Mouse (Mus musculus): ENCODE data around the gene Mapt.
"Not testable (repeated sequence)": the region's sequence is repeated elsewhere in the genome, so short reads cannot be mapped to it uniquely, and the experiment has no call there.

The Mapt gene

DNA sequence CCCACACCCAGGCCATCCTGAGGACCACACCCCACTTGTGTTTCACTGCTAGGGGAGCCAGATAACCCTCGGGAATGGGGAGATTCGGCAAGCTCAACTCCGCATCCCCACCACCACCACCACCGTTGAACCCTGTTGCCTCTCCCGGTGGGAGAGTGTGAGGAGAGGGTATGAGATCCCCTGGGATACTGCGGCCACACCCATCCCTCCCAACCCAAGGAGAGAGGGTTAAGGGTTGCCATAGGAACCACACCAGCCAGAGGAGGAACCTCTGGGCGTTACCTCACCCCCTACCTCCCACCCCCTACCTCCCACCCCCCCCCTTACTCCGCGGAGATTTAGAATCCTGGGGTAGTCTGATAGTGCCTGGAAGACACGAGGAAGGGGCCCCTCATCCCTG is 1.9 kb downstream of the Mapt start:
- no peak for DNase-seq (ENCODE audit: low spot score in 2 of 2)

DNA sequence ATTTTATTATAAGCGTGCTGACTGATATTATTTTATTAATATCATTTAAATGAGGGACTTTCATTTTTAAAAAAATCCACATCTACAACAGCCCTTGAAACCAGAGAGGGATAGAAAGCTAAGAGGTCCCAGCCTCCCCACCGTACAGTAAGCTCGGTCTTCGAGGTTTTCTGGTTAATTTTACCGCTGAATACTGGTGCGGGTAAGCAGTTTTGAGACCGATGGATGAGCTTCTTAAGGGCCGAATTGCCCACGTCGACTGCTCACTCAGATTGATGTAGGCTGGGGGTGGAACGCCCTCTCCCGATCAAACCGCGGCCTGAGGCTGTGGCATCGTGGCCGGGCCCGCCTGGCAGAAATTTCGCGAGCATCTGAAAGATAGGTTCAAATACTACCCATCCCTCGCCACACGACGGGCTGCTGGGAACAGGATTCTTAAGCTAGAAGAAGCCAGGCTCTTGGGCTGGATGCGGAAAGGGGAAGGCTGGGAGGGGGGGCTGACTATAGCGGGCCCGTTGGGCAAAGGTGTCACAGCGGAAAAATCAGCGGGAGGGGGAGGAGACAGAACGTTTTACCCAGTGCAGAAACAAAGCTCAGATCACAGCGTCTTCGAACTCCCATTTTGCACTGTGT is 2.5 kb downstream of the Mapt start:
- DNase-seq (ENCODE audit: low spot score in 2 of 2): no peak

DNA sequence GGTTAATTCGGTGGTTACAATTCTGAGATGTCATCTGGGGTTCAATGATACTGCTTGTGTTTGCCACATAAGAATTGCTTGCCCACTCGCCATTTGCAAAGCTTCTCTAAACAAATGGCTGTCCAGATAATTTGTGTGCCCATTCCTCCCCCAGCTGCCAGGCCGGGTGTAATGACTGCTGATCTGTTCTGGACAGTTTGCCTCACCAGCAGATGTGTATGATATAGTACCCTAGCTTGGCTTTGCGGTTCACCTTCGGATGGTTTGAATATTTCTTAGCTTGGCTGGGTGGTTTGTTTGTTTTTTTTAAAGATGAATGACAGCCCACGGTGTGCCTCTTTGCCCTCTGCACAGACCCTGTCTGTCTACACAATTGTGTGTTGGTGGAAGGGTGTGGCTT is 3.5 kb downstream of the Mapt start:
- DNase-seq (ENCODE audit: low spot score in 2 of 2): no peak

DNA sequence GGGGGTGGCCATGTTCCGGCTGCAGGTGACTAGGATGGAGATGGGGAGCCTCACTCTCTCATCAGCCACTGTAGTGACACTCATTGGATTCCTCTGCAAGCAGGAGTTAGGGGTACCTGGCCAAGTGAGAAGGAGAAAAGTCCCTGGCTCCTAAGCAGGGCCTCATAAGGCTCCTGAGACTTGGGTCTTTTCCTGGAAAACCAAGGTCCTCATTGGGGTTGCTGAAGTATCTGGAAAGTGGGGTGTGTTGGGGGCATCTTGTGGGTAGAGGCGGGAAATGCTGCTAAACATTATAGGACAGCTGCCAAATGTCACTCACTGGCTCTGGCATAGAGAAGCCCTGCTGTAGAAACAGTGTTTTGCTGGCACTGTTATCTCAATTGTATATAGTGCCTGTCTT is 4.7 kb downstream of the Mapt start:
- DNase-seq (ENCODE audit: low spot score in 2 of 2): no peak

DNA sequence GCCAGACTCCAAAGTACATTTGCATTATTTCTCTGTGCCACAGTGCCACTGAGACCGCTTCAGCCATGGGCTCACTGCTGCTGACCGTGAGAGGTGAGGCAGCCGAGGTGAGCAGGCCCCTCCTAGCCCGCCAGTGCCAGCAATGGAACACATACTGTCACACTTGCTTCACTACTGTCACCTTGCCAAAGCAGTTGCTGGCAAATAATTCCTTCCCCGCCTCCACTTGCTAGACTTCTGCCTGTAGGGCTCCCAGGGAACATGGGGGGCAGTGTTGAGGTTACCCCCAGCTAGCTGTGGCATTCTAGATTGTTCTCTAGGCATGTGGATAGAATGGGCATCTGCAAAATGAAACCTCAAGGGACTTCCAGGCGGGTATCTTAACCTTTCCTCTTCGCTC is 6.0 kb downstream of the Mapt start:
- peak in 1 of 2 experiments; percentile 44 for DNase-seq (ENCODE audit: low spot score in 2 of 2)

DNA sequence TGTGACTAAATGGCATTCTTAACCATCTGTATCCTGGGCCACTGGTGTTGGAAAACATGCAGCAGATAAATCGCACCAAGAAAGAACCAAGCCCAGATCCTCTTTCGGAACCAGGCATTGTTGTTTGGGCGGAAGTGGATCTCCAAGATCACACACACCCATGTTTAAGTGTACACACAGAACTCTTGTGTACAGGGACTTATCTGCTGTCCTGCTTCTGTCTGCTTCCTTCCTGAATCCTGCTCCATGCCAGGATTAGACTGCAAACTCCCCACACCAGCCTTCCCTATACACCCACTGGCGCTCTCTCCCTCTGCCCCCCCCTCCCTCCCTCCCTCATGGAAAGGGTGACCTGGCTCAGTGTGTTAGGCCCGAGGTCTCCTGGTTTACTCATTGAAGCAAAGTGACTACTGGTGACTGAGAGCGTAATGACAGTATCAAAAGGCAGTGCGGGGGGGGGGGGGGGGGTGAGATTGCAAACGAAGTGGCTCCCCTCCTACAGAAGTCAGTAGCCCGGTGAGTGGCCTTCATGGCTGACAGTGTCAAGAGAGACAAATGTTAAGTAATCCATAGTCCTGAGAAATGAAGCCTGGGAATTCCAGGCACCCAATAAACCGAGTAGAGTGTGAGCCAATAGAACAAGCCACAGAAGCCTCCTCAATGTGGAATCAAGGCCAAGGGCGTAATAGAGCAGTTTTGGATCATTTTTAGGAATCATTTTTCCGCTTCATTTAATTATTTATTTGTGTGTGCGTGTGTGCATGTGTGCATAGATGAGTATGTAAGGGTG is 7.0 kb downstream of the Mapt start:
- no peak for DNase-seq (ENCODE audit: low spot score in 2 of 2)

DNA sequence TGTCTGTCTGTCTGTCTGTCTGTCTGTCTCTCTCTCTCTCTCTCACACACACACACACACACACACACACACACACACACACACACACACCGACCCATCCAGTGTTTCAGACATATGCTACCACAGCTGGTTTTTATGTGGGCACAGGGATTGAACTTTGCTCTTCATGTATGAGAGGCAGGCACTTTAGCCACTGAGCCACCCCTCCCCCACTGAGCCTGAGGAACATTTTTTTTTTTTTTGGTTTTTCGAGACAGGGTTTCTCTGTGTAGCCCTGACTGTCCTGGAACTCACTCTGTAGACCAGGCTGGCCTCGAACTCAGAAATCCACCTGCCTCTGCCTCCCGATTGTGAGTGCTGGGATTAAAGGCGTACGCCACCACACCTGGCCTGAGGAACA is 14.3 kb downstream of the Mapt start:
- not testable (repeated sequence) for DNase-seq (ENCODE audit: low spot score in 2 of 2)

DNA sequence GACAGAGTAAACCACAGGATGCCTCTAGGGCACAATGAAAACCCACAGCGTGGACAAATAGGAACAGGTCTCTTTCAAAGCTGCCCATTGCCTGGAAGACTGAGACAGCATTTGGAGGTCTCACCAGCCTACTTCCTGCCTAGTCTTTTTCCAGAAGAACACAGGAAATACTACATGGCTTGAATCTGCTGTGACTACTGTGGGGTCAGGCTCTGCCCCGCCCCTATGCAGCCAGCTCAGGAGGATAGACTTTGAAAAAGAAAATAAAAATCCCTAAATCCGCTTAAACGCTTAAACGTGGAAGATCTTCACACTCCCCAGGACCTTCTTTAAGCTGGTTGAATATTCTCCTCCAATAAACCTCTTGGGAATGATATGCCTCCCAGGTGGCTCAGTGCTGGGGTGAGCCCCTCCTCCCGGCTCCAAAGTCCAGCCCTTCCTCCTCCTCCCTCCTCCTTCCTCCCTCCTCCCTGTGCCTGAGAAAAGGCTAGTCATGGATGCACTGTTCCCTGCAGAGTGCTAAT is 15.0 kb downstream of the Mapt start:
- DNase-seq (ENCODE audit: low spot score in 2 of 2): no peak

DNA sequence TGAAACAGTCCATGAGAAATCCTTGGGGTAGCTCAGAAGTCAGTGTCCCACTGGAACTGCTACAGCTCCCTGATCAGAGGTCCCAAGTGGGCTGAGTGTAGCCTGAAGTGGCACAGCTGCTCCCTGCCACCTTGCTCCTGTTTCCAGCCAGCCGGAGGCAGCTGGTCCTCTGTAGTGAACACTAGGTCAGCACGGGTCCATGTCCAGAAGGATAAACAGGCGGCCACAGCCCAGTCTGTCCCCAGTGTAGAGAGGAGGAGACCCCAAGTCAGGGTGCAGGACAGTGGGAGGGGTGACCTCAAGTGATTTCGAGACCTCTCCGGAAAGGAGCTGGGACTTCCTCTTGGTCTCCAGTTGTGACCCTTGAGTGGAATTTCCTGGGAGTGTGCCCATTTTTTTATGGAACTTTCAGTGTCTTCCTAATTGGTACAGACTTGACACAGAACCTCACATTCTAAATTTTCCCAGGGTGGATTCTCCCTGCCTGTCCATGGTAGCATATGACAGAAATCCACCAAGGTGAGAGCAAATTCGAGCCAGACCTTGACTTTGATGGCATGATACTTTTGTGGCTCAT is 16.0 kb downstream of the Mapt start:
- DNase-seq (ENCODE audit: low spot score in 2 of 2): no peak

DNA sequence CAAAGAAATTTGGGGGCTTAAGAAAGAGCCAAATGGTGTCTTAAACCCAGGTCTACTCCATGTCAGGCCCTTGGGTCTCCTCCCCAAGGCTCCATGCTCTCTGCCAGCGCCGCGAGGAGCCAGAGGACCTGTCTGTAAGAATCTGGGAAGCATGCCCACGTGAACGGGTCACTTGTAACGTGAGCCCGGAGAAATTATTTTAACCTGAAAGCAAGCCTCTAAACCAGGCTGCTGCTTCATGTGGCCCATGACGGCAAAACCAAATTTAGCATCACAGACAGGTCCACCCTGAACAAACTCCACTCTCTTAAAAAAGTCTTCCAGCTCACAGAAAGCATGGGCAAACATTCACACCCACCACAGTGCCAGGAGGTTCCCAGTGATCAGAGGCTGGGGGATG is 18.2 kb downstream of the Mapt start:
- DNase-seq (ENCODE audit: low spot score in 2 of 2): no peak

DNA sequence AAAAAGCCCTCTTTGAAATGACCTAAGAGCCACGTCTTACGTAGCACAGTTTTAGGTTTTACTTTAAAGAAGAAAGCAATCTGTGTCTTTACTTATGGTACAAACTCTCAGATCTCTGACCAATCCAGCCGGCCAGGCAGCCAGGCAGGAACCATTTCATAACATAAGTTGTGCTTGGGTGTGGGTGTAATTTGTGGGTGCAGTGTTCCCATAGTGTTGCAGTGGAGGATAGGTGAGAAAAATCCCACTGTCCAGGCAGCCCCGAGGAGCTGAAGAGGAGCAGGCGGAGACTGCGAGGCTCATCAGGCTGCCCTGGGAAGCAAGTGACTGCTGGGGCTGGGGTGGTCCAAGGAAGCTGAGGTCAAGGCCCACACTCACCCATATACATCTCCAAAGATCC is 19.9 kb downstream of the Mapt start:
- DNase-seq (ENCODE audit: low spot score in 2 of 2): no peak

DNA sequence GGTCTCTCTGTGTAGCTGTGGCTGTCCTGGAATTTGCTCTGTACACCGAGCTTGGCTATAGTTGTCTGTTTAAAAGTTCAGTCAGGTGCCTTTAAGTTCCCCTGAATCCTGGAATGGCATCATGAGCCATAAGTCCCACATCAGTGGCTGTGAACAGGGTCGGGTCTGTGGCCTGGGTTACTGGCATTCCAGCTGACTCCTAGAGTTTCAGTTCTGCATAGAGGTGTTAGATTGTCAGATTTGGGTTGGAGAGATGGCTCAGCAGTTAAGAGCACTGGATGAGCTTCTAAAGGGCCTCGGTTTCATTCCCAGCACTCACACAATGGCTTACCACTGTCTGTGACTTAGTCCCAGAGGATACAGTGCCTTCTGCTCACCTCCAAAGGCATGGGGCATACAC is 20.9 kb downstream of the Mapt start:
- DNase-seq (ENCODE audit: low spot score in 2 of 2): no peak

DNA sequence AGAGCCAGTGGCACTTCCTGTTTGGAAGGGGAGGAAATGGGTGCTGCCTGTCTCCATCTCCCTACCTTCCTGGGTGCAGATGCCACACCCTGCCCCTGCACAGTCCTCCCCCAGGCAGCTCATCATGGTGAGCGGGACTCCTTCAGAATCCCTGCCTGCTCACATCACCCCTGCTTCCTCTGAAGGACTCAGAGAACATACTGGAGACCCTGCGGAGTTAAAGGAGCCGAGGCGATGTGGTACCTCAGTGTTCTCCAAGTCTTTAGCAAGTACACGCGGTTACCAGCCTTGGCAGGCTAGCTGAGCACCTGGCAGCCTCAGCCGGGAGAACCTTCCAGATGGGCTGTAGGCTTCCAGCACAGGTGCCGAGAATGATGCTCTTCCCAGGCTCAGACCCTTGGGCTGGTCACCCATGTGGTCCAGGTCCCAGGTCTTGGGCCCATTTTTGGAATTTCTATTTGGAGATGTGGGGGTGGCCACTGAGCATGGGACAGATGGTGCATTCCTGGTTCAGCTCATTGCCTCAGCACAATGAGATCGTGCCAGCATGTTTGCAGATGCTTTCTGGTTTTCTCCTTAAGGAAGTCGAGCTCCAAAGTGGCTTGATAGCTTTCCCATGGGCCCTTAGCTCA is 23.3 kb downstream of the Mapt start:
- no peak for DNase-seq (ENCODE audit: low spot score in 2 of 2)

DNA sequence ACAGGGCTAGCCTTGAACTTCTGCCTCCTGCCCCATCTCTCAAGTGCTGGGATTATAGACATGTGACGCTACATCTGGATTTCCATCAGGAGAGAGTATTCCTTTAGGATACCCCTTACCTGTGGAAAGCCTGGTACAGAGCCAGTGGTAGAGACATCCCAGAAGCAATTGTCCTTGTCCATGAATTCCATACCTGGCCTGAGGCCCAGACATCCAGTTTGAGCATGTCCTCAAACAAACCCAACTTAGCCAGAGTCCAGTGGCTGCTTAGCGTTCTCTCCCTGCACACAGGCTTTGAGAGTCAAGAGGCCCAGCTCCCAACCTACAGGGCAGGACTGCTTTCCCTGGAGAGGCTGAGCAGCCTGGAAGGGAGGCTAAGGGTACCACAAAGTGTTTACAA is 25.0 kb downstream of the Mapt start:
- no peak for DNase-seq (ENCODE audit: low spot score in 2 of 2)

DNA sequence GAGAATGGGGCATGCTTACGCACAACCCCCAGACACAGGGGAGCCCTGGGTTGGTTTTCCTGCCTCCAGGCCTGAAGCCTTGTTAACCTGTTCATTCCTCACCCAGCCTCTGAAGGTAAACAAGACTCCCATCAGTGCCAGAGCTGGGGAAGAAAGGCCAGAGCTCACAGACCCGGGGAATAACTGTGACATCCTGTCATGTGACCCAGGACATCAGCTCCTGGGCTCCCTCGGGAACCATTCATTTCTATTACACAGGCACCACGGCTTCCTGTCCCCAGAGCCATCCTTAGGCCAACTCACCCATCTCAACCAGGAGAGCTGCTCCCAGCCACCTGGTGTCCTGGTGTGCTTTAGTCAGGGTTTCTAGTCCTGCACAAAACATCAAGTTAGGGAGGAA is 27.8 kb downstream of the Mapt start:
- no peak for DNase-seq (ENCODE audit: low spot score in 2 of 2)

DNA sequence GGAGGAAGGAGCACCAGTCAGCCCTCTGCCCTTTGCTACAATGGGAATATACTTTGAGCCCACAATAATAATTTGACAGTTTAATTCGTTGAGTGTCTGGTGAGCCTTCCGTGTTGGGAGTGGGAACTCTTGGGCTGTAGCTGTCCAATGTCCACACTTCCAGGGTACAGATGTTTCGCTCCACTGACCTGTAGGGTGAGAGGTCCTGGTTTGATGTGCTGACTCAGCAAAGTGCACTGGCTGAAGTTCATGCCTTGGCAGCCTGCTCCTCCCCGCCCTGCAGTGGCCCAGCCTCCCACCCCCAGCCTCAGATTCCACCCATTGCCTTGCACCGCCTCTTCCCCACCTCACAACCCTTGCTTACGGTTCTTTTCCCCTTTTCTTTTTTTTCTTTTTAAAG is 33.5 kb downstream of the Mapt start:
- DNase-seq (ENCODE audit: low spot score in 2 of 2): no peak

DNA sequence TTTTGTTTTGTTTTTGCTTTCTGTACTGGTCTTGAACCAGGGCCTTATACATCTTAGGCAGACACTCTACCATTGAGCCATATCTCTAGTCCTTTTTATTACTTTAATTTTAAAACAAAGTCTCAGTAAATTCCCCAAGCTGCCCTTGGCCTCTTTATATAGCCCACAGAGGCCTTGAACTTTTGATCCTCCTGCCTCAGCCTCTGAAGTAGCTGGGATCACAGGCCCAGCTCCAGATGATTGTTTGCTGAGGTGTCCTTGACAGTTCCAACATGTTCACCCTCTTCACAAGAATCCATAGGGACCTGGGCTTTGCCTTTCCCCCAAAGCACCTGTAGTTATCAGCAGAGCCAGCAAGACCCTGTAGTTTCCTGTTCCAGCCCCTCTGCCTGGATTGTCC is 34.5 kb downstream of the Mapt start:
- no peak for DNase-seq (ENCODE audit: low spot score in 2 of 2)

DNA sequence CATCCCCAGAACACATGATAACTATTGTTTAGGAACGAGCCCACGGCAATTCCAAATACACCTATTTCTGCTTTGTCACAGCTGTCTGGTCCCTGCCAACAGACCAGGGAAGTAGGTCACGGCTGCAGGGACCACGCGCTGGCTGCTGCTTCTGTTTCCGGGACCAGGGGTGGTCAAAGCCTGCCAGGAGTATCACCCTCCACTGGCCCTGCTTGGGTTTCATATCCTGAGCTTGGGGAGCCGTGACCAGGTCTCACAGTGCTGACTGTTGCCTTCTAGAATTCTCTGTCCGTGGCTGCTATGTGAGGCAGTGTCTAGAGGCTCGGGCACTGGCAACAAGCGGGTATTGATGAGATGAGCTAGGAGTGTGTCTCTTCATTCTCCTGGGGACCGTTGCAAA is 36.2 kb downstream of the Mapt start:
- DNase-seq (ENCODE audit: low spot score in 2 of 2): no peak

DNA sequence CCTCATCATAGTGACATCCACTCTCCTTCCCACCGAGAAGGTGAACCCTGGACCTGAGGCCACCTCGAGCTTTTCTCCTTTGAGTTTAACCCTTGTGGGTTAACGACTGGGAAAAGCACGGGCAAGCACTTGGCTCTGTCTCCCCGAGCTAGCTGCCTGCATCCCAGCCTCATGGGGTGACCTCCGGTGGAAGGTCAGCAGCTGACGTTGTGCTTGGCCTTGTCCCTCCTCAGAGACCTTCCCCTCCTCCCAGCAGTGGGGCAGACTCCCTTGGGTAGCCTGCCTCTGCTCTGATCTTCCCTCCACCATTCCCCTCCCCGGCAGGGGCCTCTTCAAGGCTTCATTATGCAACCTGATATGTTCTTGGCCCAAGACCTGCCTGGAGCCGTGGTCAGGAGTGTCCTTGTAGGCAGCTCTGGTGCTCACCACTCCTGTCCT is 38.2 kb downstream of the Mapt start:
- DNase-seq (ENCODE audit: low spot score in 2 of 2): no peak

DNA sequence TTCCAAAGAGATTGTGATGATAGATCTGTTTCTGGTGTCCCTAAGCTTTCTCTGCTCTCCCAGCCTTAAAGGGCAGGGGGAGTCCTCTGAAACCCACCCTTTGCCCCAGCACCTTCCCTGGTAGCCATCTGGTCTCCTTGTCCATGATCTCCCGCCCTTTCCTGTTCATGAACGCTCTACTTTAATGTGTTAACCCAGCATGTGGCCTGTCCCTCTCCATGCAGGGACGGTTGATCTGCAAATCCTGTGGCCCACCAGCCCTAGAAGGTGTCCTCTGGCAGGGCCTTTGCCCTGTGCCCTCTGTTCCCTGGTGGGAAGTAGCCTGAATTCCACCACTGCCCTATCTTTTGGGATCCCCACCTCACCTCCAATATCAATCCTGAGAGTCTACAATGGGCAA is 39.3 kb downstream of the Mapt start:
- DNase-seq (ENCODE audit: low spot score in 2 of 2): no peak

DNA sequence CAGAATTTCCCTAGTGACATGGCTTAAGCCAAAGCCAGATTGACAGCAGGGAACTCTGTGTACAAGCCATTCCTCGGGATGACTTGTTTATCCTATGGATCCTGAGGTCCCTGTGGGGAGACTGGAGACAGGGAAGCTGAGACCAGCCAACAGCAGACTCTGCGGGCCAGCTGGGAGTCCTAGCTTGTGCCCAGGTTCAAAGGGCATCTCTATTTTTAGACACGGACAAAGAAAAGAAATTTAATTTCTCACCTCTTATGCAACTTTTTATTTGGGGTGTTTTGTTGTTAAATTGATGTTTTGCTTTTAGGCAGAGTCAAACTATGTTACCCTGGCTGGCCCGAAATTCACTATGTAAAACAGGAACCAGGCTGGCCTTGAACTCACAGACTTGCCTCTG is 39.7 kb downstream of the Mapt start:
- no peak for DNase-seq (ENCODE audit: low spot score in 2 of 2)

DNA sequence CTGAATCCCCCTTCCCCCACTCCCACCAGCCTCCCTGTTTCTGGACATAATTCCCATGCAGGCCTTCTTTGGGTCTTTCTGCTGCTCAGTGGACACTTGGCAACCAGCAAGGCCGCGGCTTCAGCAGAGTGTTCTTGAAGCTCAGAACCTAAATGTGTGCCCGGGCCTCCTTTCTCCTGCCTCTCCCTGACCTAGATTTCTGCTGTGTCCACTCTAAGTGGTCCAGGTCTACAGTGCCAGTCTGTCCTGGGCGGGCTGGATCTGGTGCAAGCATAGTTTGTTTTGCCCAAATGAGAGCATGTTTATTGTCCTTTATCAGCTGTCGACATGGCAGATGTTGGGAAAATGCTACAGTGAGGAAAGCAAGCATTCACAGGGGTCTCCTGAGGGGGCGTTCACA is 40.7 kb downstream of the Mapt start:
- DNase-seq (ENCODE audit: low spot score in 2 of 2): peak; percentile 32 to 60

DNA sequence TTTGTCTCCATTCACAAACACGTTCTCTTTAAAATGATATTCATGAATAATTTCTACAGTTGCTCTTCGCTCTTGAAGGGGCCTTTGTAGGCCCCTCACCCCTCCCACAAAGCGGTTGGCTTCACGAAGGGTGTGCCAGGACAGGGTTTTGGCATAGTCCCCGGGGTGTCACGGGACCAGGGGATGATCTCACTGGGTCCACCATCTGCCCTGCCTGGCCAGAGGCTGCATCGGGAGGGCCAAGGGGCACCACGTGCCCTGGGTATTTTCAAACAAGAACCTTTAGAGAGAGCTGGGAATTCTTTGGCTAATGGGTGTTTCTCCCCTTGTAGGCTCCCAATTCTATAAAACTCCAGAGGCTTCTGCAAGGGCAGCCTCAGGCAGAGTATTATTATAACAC is 41.2 kb downstream of the Mapt start:
- peak; percentile 74 to 83 for DNase-seq (ENCODE audit: low spot score in 2 of 2)
